Mouse (Mus musculus) small intestine, adult 2 months (tissue): Measurements from ENCODE around the gene Lrp2bp.

Source experiments
- CTCF ChIP-seq: fragments of 200-500 bp; IDR thresholded peaks from 2 replicates; pipeline ENCODE4 v1.5.1; 2012; ENCODE audit warnings: low read depth, mild to moderate bottlenecking, control low read depth, inconsistent platforms, low read length, moderate library complexity, mixed read lengths; ENCODE audit not compliant: insufficient replicate concordance, insufficient read length; ENCODE audit errors: extremely low read depth
- POLR2A ChIP-seq: fragments of 200-500 bp; IDR thresholded peaks from 2 replicates; pipeline ENCODE4 v1.6.1; 2012; ENCODE audit warnings: low read depth, mild to moderate bottlenecking, control low read depth, inconsistent platforms, low read length, moderate library complexity

DNA sequence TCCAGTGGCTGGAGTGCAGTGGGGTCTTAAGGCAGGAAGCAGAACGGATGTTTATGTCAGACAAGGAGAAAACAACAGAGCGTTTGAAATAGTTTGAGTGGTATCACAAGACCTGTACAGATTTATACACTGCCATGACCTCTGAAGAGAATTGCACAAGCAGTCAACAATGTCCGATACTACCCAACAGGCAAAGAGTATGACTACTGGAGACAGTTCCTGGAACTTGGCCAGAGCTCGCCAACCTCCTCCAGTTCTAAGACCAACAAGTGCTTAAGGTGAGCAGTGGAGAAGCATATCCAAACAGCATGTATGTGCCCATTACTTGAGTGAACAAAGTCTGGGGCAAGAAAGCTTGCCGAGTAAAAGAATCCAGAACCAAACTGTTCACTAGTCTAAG, 76.1 kb downstream of the Lrp2bp start:
- TF ChIP-seq CTCF: no peak
- no peak for TF ChIP-seq POLR2A
